Mouse (Mus musculus) MEL (cell line): Measurements from ENCODE around the gene Rufy3. TPM values are rescaled to one million over a fixed set of nuclear protein-coding genes. Genes with fewer than 3 reads are reported as not detected.

Source experiments
- DNase-seq: peaks from one replicate; pipeline ENCODE4 v3.0.0; 2011; ENCODE audit warnings: low read depth, low spot score
- H3K27ac ChIP-seq: 2 replicates; pipeline ENCODE4 v1.5.1; 2012; ENCODE audit warnings: low read depth, mild to moderate bottlenecking, control low read depth, low read length, moderate library complexity; ENCODE audit not compliant: control insufficient read depth
- H3K27me3 ChIP-seq, 2 experiments: fragments of 150-350 bp in 1 of 2; sonication (generic) in 1 of 2; 2 replicates each; pipeline ENCODE4 v1.6.1; 2012; ENCODE audit warnings: low read length in 2 of 2, mild to moderate bottlenecking in 2 of 2, improper control_type of control experiment in 1 of 2, moderate library complexity in 1 of 2; ENCODE audit not compliant: insufficient read depth in 2 of 2, control insufficient read depth in 1 of 2
- H3K36me3 ChIP-seq, 2 experiments: 2 replicates each; pipeline ENCODE4 v1.6.1; 2012 to 2014; ENCODE audit warnings: low read length in 2 of 2, improper control_type of control experiment in 1 of 2, inconsistent platforms in 1 of 2, mild to moderate bottlenecking in 1 of 2; ENCODE audit not compliant: insufficient read depth in 2 of 2, control insufficient read depth in 1 of 2
- H3K4me1 ChIP-seq, 2 experiments: fragments of 150-350 bp in 1 of 2; sonication (generic) in 1 of 2; 2 replicates each; pipeline ENCODE4 v1.6.1; 2012; ENCODE audit warnings: low read length in 2 of 2, improper control_type of control experiment in 1 of 2, mild to moderate bottlenecking in 1 of 2; ENCODE audit not compliant: insufficient read depth in 2 of 2, control insufficient read depth in 1 of 2
- H3K4me3 ChIP-seq, 2 experiments: fragments of 150-350 bp in 1 of 2; sonication (generic) in 1 of 2; 2 replicates each; pipeline ENCODE4 v1.5.1; 2012; ENCODE audit warnings: low read depth in 2 of 2, low read length in 2 of 2, mild to moderate bottlenecking in 2 of 2, moderate library complexity in 2 of 2, control low read depth in 1 of 2, improper control_type of control experiment in 1 of 2; ENCODE audit not compliant: control insufficient read depth in 1 of 2, insufficient read depth in 1 of 2
- H3K79me2 ChIP-seq: 2 replicates; pipeline ENCODE4 v1.6.1; 2012; ENCODE audit warnings: mild to moderate bottlenecking, low read length, moderate library complexity; ENCODE audit not compliant: control insufficient read depth, poor library complexity, insufficient read depth
- H3K9ac ChIP-seq: 2 replicates; pipeline ENCODE4 v1.6.1; 2012; ENCODE audit warnings: low read depth, mild to moderate bottlenecking, control low read depth, low read length, moderate library complexity; ENCODE audit not compliant: control insufficient read depth, poor library complexity, severe bottlenecking
- H3K9me3 ChIP-seq: fragments of 150-350 bp; sonication (generic); replicated peaks from 2 replicates; pipeline ENCODE4 v1.6.1; 2012; ENCODE audit warnings: mild to moderate bottlenecking, low read length, improper control_type of control experiment, moderate library complexity; ENCODE audit not compliant: insufficient read depth
- CHD1 ChIP-seq: IDR thresholded peaks from 2 replicates; pipeline ENCODE4 v1.6.1; 2012; ENCODE audit warnings: low read depth, mild to moderate bottlenecking, inconsistent platforms, low read length, improper control_type of control experiment
- JUND ChIP-seq: IDR thresholded peaks from 2 replicates; pipeline ENCODE4 v1.6.1; 2011; ENCODE audit warnings: low read depth, mild to moderate bottlenecking, improper control_type of control experiment, low read length
- MAFK ChIP-seq: IDR thresholded peaks from 2 replicates; pipeline ENCODE4 v1.6.1; 2011; ENCODE audit warnings: low read depth, mild to moderate bottlenecking, low read length, improper control_type of control experiment, borderline replicate concordance
- MEF2A ChIP-seq: IDR thresholded peaks from 2 replicates; pipeline ENCODE4 v1.6.1; 2014; ENCODE audit warnings: low read depth, mild to moderate bottlenecking, inconsistent platforms, low read length, improper control_type of control experiment; ENCODE audit not compliant: poor library complexity, insufficient replicate concordance, severe bottlenecking; ENCODE audit errors: extremely low read depth
- MYB ChIP-seq: IDR thresholded peaks from 2 replicates; pipeline ENCODE4 v1.6.1; 2011; ENCODE audit warnings: mild to moderate bottlenecking, low read depth, low read length, improper control_type of control experiment
- MYC ChIP-seq: IDR thresholded peaks from 2 replicates; pipeline ENCODE4 v1.6.1; 2011; ENCODE audit warnings: low read depth, mild to moderate bottlenecking, low read length, improper control_type of control experiment, moderate library complexity
- POLR2A ChIP-seq, 2 experiments: IDR thresholded peaks; 2 replicates each; pipeline ENCODE4 v1.6.1; 2011 to 2012; ENCODE audit warnings: low read length in 2 of 2, mild to moderate bottlenecking in 2 of 2, control low read depth in 1 of 2, improper control_type of control experiment in 1 of 2, low read depth in 1 of 2, moderate library complexity in 1 of 2; ENCODE audit not compliant: control insufficient read depth in 1 of 2, insufficient read depth in 1 of 2, poor library complexity in 1 of 2
- RAD21 ChIP-seq: IDR thresholded peaks from 2 replicates; pipeline ENCODE4 v1.6.1; 2011; ENCODE audit warnings: mild to moderate bottlenecking, low read depth, low read length, improper control_type of control experiment
- SMC3 ChIP-seq: IDR thresholded peaks from 2 replicates; pipeline ENCODE4 v1.6.1; 2011; ENCODE audit warnings: low read depth, low read length, improper control_type of control experiment
- TBP ChIP-seq: IDR thresholded peaks from 2 replicates; pipeline ENCODE4 v1.8.0; 2011; ENCODE audit warnings: low read depth, low read length, improper control_type of control experiment
- USF1 ChIP-seq: IDR thresholded peaks from 2 replicates; pipeline ENCODE4 v1.6.1; 2014; ENCODE audit warnings: low read depth, mild to moderate bottlenecking, inconsistent platforms, low read length, improper control_type of control experiment, moderate library complexity
- USF2 ChIP-seq, 2 experiments: IDR thresholded peaks; 2 replicates each; pipeline ENCODE4 v1.6.1; 2011 to 2012; ENCODE audit warnings: improper control_type of control experiment in 2 of 2, low read length in 2 of 2, borderline replicate concordance in 1 of 2, inconsistent platforms in 1 of 2, low read depth in 1 of 2, mild to moderate bottlenecking in 1 of 2; ENCODE audit not compliant: insufficient read depth in 1 of 2
- ZC3H11A ChIP-seq: IDR thresholded peaks from 2 replicates; pipeline ENCODE4 v1.6.1; 2012; ENCODE audit warnings: low read depth, mild to moderate bottlenecking, inconsistent platforms, low read length, improper control_type of control experiment
- ZNF384 ChIP-seq: IDR thresholded peaks from 2 replicates; pipeline ENCODE4 v1.6.1; 2012; ENCODE audit warnings: low read depth, mild to moderate bottlenecking, inconsistent platforms, low read length, improper control_type of control experiment
- polyA plus RNA-seq, 2 experiments: library from polyadenylated mRNA; stranded (reverse) in 1 of 2; unstranded in 1 of 2; fragments of >175 nt in 1 of 2; fragments of >200 nt in 1 of 2; gene quantifications; 2 replicates each; pipeline versions ENCODE4 v1.2.1 to v1.2.4; 2012; ENCODE audit warnings: low replicate concordance in 2 of 2, low read depth in 1 of 2; ENCODE audit not compliant: insufficient read length in 2 of 2, insufficient read depth in 1 of 2, missing spikeins in 1 of 2
- total RNA-seq: library from RNA; depleted of rRNA; stranded (reverse); fragments of 300-350 nt; gene quantifications from 2 replicates; pipeline ENCODE4 v1.2.3, GENCODE M21; 2012

The Rufy3 gene
- total and polyA plus RNA-seq, 3 experiments: 3.2 to 5.7 TPM; not detected in 1

DNA sequence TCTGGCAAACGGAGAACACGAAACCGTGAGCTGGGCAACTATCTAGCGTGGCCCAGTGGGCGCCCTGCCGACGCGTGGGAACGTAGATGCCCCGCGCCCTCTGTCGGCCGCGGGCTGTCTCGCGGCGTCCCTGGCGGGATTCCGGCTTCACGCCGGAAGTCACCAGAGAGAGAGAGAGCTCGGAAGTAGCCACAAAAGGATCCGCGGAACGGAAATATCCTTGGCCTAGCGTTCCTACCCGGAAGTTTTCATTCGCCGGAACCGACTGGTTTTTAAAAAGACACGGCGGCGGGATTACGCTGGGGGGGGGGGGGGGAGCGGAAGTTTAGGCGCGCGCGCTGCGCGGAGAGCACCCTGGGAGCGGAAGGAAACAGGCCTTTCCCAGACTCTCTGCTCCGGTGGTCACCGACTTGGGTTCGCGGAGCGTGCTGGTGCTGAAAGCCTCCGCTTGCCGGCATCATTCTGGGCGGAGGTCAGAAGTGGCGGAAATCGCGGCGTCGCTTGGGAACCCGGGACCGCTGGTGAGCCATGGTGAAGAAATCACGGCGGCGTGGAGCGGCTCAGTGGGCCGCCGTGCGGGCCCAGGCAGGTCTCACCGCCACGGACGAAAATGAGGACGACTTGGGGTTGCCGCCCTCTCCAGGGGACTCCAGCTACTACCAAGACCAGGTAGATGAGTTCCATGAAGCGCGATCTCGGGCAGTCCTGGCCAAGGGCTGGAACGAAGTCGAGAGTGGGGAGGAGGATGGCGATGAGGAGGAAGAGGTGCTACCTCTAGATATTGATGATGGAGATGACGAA is 10.6 kb upstream of the Rufy3 start, which contains the start of gene Utp3 (continued):
- TF ChIP-seq MYB: no peak
- no peak for TF ChIP-seq RAD21
- no peak for TF ChIP-seq JUND
- TF ChIP-seq USF2 (IDR thresholded peaks at IDR 0.05; ENCODE audit: borderline replicate concordance in 1 of 2, insufficient read depth in 1 of 2, low read depth in 1 of 2, low read length in 2 of 2): no peak

DNA sequence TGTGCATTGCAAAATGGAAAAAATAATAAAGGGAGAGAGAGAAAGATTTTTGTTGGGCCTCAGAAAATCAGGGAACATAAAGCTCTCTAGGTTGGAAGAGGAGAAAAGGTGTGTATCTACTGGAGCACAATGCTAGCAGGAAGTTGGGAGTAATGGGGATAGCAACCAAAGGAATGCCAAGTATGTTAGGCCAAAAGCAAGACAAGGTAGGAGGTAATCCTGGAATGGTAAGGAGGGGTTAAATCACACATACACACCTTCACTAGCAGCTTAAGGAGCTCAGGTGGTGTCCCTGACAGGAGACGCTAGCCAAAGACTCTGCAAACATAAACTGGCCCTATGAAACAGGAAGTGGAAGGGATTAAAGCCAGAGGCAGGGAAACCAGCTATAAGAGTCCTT is 5.8 kb upstream of the Rufy3 start:
- no peak for DNase-seq
- H3K9me3 ChIP-seq: no peaks in the 10 kb centered on the region
- H3K4me3 ChIP-seq: no peak overlapping the region
- peaks cover 7 to 15% of the 10 kb centered on the region in 2 experiments; a peak in 2 of 4 replicates for H3K4me1 ChIP-seq
- no peak overlapping the region for H3K9ac ChIP-seq
- peaks cover 0 to 18% of the 10 kb centered on the region in 2 experiments; a peak in 2 of 4 replicates for H3K36me3 ChIP-seq
- peaks cover 23% of the 10 kb centered on the region for H3K79me2 ChIP-seq
- H3K27me3 ChIP-seq: no peaks in the 10 kb centered on the region
- TF ChIP-seq SMC3 (no peak), CHD1 (no peak), MYC (no peak)
- TF ChIP-seq, all 39 proteins: peak for 0
- no peak overlapping the region for H3K27ac ChIP-seq

DNA sequence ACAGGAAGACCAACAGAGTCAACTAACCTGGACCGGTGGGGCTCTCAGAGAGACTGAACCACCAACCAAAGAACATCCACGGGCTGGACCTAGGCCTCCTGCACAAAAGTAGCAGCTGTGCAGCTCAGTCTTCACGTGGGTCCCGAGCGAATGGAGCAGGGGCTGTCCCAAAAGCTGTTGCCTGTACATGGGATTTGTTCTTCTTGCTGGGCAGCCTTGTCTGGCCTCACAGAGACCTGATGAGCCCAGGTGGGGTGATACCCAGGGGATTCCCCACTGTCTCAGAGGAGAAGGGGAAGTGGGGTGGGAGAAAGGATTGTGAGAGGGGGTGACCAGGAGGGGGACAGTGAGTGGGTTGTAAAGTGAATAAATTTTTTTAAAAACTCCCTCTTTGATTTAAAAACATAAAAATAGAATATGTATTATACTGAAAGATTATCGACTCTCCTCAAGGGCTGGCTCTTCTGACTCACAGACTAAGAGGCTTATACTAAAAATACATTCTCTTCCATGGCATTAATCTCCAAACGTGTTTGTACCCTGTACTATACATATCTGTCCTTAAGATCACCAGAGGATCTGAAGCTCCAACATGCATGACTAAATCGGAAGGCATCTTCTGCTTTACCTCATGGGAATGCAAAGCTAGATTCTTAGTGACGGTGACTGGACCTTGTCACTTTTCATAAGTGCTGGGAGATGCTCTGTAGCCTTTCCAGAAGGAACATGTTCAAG is 3.6 kb upstream of the Rufy3 start:
- no peaks in the 10 kb centered on the region for H3K27me3 ChIP-seq
- no peak overlapping the region for H3K4me3 ChIP-seq
- H3K27ac ChIP-seq: no peak overlapping the region
- DNase-seq: no peak
- peaks cover 7% of the 10 kb centered on the region for H3K79me2 ChIP-seq
- no peak overlapping the region for H3K9ac ChIP-seq
- TF ChIP-seq POLR2A (IDR thresholded peaks at IDR 0.05; ENCODE audit: control insufficient read depth in 1 of 2, insufficient read depth in 1 of 2, low read depth in 1 of 2, low read length in 2 of 2, poor library complexity in 1 of 2): no peak
- TF ChIP-seq MEF2A: no peak
- no peak for TF ChIP-seq TBP
- no peak for TF ChIP-seq SMC3
- no peak for TF ChIP-seq MAFK
- TF ChIP-seq ZC3H11A: no peak
- no peak for TF ChIP-seq USF1
- TF ChIP-seq ZNF384: no peak
- H3K9me3 ChIP-seq: no peaks in the 10 kb centered on the region
- peaks cover 0 to 3% of the 10 kb centered on the region in 2 experiments; a peak in 1 of 4 replicates for H3K4me1 ChIP-seq
- H3K36me3 ChIP-seq: peaks cover 0 to 6% of the 10 kb centered on the region in 2 experiments; a peak in 2 of 4 replicates
